Mouse (Mus musculus) kidney, postnatal 0 days (tissue): ENCODE results near the gene Dnah6. TPM values are rescaled to one million over a fixed set of nuclear protein-coding genes. Genes with fewer than 3 reads are reported as not detected.
A peak's percentile ranks its signal among the peaks of the same experiment; 100 is the strongest.

Experiments
- ATAC-seq: fragments of 200-750 bp; cut with Nextera tagmentation; replicated peaks from 2 replicates; pipeline ENCODE4 v1.8.0; 2017; ENCODE audit warnings: low read depth, moderate number of reproducible peaks, moderate TSS enrichment, moderate library complexity; ENCODE audit not compliant: low FRiP score
- DNase-seq: peaks from one replicate; pipeline ENCODE4 v3.0.0-alpha.2; 2016; ENCODE audit warnings: low spot score
- H3K27ac ChIP-seq: fragments of 300-500 bp; sonication (generic); 2 replicates; pipeline ENCODE4 v1.5.1; 2014; ENCODE audit warnings: mild to moderate bottlenecking
- H3K27me3 ChIP-seq: fragments of 300-500 bp; sonication (generic); 2 replicates; pipeline ENCODE4 v1.6.1; 2014; ENCODE audit warnings: low read length, mixed read lengths; ENCODE audit not compliant: insufficient read depth
- H3K36me3 ChIP-seq: fragments of 300-500 bp; sonication (generic); 2 replicates; pipeline ENCODE4 v1.6.1; 2014; ENCODE audit warnings: low read length, mixed read lengths; ENCODE audit not compliant: insufficient read depth
- H3K4me1 ChIP-seq: fragments of 300-500 bp; sonication (generic); replicated peaks from 2 replicates; pipeline ENCODE4 v1.6.1; 2014; ENCODE audit warnings: antibody characterized with exemption, low read length, mixed read lengths; ENCODE audit not compliant: insufficient read depth
- H3K4me2 ChIP-seq: fragments of 300-500 bp; sonication (generic); 2 replicates; pipeline ENCODE4 v1.6.1; 2014; ENCODE audit warnings: mild to moderate bottlenecking, low read length, moderate library complexity, mixed read lengths
- H3K4me3 ChIP-seq: fragments of 300-500 bp; sonication (generic); replicated peaks from 2 replicates; pipeline ENCODE4 v1.5.1; 2014; ENCODE audit warnings: low read depth, low read length
- H3K9ac ChIP-seq: fragments of 300-500 bp; sonication (generic); 2 replicates; pipeline ENCODE4 v1.6.1; 2014; ENCODE audit warnings: low read depth, low read length
- H3K9me3 ChIP-seq: fragments of 300-500 bp; sonication (generic); replicated peaks from 2 replicates; pipeline ENCODE4 v1.6.1; 2016; ENCODE audit warnings: low read length, inconsistent platforms, mixed read lengths
- CTCF ChIP-seq: IDR thresholded peaks from 2 replicates; pipeline ENCODE4 v1.5.1; 2016; ENCODE audit warnings: antibody characterized with exemption, low read depth, mild to moderate bottlenecking, moderate library complexity
- WGBS: fragments of 180-500 bp; shearing (Covaris S2); extraction: QIAGEN DNeasy Blood & Tissue Kit; methylation state at CpG from one replicate; pipeline ENCODE4 v1.1.7; 2014; 5-methylcytosine and 5-hydroxymethylcytosine counted together
- polyA plus RNA-seq: library from polyadenylated mRNA; unstranded; fragments of >200 nt; fragmentation: Nextera tagmentation; extraction: Ambion mirVana; gene quantifications from 2 replicates; pipeline ENCODE4 v1.2.1, GENCODE M21; 2015

Dnah6 gene
- polyA plus RNA-seq, 1 experiment from 2014 or later, result 0.09 TPM

GRCm38 (mm10) chr6:73233202-73233726, 11.8 kb upstream of the Dnah6 start:
- Histone ChIP-seq H3K9ac (no peak overlapping the region), H3K27ac (no peak overlapping the region), H3K27me3 (no peaks in the 10 kb centered on the region), H3K9me3 (no peaks in the 10 kb centered on the region), H3K4me1 (no peaks in the 10 kb centered on the region), H3K4me2 (no peak overlapping the region), H3K36me3 (no peaks in the 10 kb centered on the region), H3K4me3 (no peak overlapping the region)
- ATAC-seq, result no peak
- peak; percentile 45 for TF ChIP-seq CTCF
- 96% methylated on average over 6 of the region's 6 CpGs for WGBS
- DNase-seq, result no peak

DNA sequence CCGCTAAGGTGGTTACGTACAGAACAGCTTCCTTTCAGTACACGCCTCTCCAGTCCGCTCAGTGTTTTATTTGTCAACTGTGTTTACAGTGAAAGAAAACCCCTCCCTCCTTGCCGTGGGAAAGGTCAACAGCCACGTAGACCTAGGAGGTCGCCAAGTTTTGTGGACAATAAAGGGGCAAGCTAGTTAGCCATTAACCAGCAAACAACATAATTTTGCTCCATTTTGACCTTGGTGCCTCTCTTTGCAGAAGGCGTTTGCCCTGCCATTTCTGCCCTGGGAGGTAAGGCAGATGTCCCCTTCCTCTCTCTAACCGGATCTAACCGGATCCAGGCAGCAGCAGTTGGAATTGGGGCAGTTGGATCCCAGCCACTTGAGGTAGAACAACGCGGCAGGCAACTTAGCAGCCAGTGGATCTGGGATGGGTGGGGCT, 10.7 kb upstream of the Dnah6 start:
- Histone ChIP-seq H3K27me3 (no peaks in the 10 kb centered on the region), H3K9me3 (no peaks in the 10 kb centered on the region), H3K9ac (no peak overlapping the region), H3K36me3 (no peaks in the 10 kb centered on the region), H3K4me3 (no peak overlapping the region), H3K4me1 (no peaks in the 10 kb centered on the region), H3K4me2 (no peak overlapping the region), H3K27ac (peak overlapping the region; percentile 57)
- peak; percentile 77 for ATAC-seq
- WGBS, result 70% methylated on average over 12 of the region's 12 CpGs
- peak; percentile 15 for DNase-seq
- no peak for TF ChIP-seq CTCF

DNA sequence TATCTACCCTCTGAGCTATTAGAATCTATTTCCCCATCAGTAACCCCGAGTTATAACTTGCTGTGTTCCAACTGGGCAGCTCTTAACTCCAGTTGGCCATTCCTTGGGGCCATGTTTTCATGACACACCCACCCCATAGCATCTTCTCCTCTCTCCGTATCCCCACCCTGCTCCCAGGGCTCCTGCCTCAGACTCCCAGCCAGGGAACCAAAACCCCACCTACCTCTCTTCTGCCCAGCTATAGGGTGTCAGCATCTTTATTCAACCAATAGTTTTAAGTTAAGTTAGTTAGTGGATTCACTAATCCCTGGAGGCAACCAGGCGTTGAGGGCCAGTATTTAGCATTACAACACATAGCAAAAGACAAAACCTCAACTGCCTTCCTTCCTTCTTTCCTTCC, 7.4 kb upstream of the Dnah6 start:
- DNase-seq, result no peak
- no peak for TF ChIP-seq CTCF
- Histone ChIP-seq H3K27ac (no peak overlapping the region), H3K9me3 (no peaks in the 10 kb centered on the region), H3K4me2 (no peak overlapping the region), H3K4me3 (no peak overlapping the region), H3K4me1 (no peaks in the 10 kb centered on the region; the same call in 1 of the 2 replicates), H3K27me3 (no peaks in the 10 kb centered on the region), H3K36me3 (no peaks in the 10 kb centered on the region), H3K9ac (no peak overlapping the region)
- WGBS, result 58% methylated on average over 3 of the region's 3 CpGs
- ATAC-seq, result no peak

- no peak for TF ChIP-seq CTCF
- H3K9me3 ChIP-seq, result no peaks in the 10 kb centered on the region
- no peak overlapping the region for H3K4me3 ChIP-seq
- H3K9ac ChIP-seq, result no peak overlapping the region
- no peak overlapping the region for H3K27ac ChIP-seq
- no peaks in the 10 kb centered on the region; the same call in 1 of the 2 replicates for H3K4me1 ChIP-seq
- 38% methylated on average over 4 of the region's 4 CpGs for WGBS
- ATAC-seq, result no peak
- H3K27me3 ChIP-seq, result no peaks in the 10 kb centered on the region
- H3K4me2 ChIP-seq, result no peak overlapping the region
- peak; percentile 30 for DNase-seq
- H3K36me3 ChIP-seq, result no peaks in the 10 kb centered on the region
Observed at GRCm38 (mm10) chr6:73228408-73228807, 7.0 kb upstream of the Dnah6 start.

DNA sequence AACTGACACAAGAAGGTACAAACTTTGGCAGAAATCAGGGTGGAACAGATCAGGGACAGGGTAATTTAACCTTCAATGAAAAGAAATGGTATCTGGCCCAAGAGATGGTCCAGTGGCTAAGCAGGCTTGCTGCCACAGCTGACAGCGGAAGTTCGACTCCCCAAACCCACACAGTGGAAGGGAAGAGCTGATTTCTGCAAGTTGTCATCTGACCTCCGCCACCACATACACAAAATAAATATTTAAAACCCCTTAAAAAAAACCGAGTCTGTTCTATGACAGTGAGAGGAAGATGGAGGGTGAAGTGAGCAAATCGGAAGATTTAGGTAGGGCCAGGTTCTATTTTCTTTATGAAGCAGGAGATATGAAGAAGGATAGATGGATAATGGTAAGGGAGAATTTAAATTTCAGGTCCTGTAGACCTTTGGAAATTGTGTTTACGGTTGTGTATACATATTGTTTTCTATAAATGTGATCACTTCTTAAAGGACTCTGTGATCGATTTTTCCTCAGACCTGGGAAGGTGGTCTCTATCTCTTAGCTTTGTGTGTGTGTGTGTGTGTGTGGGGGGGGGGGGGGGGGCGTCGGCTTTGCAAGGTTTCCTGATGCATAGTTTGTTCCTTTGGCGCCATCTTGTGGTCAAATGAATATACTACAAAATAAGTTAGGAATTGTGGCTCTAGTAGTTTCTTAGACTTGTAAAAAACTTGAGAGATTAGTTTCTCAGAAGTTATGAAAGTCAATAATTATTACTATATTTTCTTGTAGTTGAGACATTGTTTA, 6.1 kb upstream of the Dnah6 start:
- DNase-seq (peak; percentile 83), ATAC-seq (no peak)
- H3K4me1 ChIP-seq, result peaks cover 3% of the 10 kb centered on the region; the same call in 1 of the 2 replicates
- no peak overlapping the region for H3K27ac ChIP-seq
- no peak overlapping the region for H3K4me2 ChIP-seq
- H3K36me3 ChIP-seq, result no peaks in the 10 kb centered on the region
- H3K4me3 ChIP-seq, result no peak overlapping the region
- H3K27me3 ChIP-seq, result no peaks in the 10 kb centered on the region
- H3K9me3 ChIP-seq, result no peaks in the 10 kb centered on the region
- peak; percentile 67 for TF ChIP-seq CTCF
- 31% methylated on average over 10 of the region's 10 CpGs for WGBS
- H3K9ac ChIP-seq, result no peak overlapping the region

DNA sequence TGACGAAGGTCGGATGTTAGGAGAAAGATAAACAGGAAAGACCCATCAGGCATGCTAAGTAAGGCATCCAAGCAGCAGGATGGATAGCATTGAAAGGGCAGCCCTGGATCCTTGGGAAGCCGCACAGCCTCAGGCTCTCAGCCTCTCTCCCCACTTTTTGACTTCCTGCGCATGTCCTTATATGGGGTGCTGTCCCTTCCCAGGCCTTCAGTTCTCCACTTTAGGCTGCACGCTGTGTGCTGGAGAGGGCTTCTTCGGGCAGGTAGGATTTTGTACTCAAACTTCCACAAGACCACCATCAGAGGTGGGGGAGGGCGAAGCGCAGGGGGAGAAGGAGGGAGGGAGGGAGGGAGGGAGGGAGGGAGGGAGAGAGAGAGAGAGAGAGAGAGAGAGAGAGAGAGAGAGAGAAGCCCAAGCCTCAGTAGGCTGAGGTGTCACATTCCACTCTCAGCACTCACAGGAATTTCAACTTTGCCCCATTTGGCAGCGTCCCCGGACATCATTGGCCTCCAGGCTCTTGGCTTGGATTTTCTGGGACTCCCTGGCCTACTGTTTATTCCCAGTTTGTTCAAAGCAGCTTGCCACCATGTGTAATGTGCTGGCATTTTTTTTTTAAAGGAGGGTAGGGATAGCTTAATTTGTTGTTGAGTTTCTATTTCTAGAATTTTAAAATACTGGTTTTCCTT, 1.5 kb upstream of the Dnah6 start:
- DNase-seq (peak; percentile 95), ATAC-seq (peak; percentile 74)
- Histone ChIP-seq H3K4me3 (no peak overlapping the region), H3K9me3 (no peaks in the 10 kb centered on the region), H3K9ac (no peak overlapping the region), H3K36me3 (no peaks in the 10 kb centered on the region), H3K4me2 (peak overlapping the region; percentile 38), H3K4me1 (peaks cover 3% of the 10 kb centered on the region; the same call in 1 of the 2 replicates), H3K27ac (peak overlapping the region; percentile 62), H3K27me3 (no peaks in the 10 kb centered on the region)
- 1% methylated on average over 10 of the region's 10 CpGs for WGBS
- no peak for TF ChIP-seq CTCF
